Mouse (Mus musculus) hindbrain, embryonic 15.5 days (tissue): ENCODE measurements around the gene Sema4c. TPM values are rescaled to one million over a fixed set of nuclear protein-coding genes. Genes with fewer than 3 reads are reported as not detected.

Source experiments
- ATAC-seq: fragments of 200-750 bp; cut with Nextera tagmentation; 2 replicates; pipeline ENCODE4 v1.8.0; 2017; ENCODE audit warnings: low read depth, moderate number of reproducible peaks, moderate TSS enrichment; ENCODE audit not compliant: low FRiP score
- H3K27ac ChIP-seq: fragments of 300-500 bp; sonication (generic); replicated peaks from 2 replicates; pipeline ENCODE4 v1.5.1; 2015; ENCODE audit warnings: mild to moderate bottlenecking, inconsistent platforms
- H3K27me3 ChIP-seq: fragments of 300-500 bp; sonication (generic); 2 replicates; pipeline ENCODE4 v1.6.1; 2015; ENCODE audit warnings: control low read depth, inconsistent platforms
- H3K36me3 ChIP-seq: fragments of 300-500 bp; sonication (generic); 2 replicates; pipeline ENCODE4 v1.6.1; 2015; ENCODE audit warnings: control low read depth, inconsistent platforms
- H3K4me1 ChIP-seq: fragments of 300-500 bp; sonication (generic); replicated peaks from 2 replicates; pipeline ENCODE4 v1.6.1; 2015; ENCODE audit warnings: control low read depth, inconsistent platforms
- H3K4me2 ChIP-seq: fragments of 300-500 bp; sonication (generic); 2 replicates; pipeline ENCODE4 v1.6.1; 2015; ENCODE audit warnings: moderate library complexity, mild to moderate bottlenecking, inconsistent platforms
- H3K4me3 ChIP-seq: fragments of 300-500 bp; sonication (generic); 2 replicates; pipeline ENCODE4 v1.5.1; 2015; ENCODE audit warnings: mild to moderate bottlenecking, inconsistent platforms
- H3K9ac ChIP-seq: fragments of 300-500 bp; sonication (generic); 2 replicates; pipeline ENCODE4 v1.6.1; 2015; ENCODE audit warnings: inconsistent platforms
- H3K9me3 ChIP-seq: fragments of 300-500 bp; sonication (generic); 2 replicates; pipeline ENCODE4 v1.6.1; 2016; ENCODE audit warnings: control low read depth, inconsistent platforms
- WGBS: fragments of 180-500 bp; shearing (Covaris S2); methylation state at CpG from one replicate; pipeline ENCODE4 v1.1.7; 2015; 5-methylcytosine and 5-hydroxymethylcytosine counted together
- polyA plus RNA-seq: library from polyadenylated mRNA; unstranded; fragments of >200 nt; fragmentation: Nextera tagmentation; extraction: Ambion mirVana; gene quantifications from 2 replicates; pipeline ENCODE4 v1.2.1, GENCODE M21; 2015

Gene Sema4c
- 26.2 and 26.8 TPM in 2 replicates for polyA plus RNA-seq

DNA sequence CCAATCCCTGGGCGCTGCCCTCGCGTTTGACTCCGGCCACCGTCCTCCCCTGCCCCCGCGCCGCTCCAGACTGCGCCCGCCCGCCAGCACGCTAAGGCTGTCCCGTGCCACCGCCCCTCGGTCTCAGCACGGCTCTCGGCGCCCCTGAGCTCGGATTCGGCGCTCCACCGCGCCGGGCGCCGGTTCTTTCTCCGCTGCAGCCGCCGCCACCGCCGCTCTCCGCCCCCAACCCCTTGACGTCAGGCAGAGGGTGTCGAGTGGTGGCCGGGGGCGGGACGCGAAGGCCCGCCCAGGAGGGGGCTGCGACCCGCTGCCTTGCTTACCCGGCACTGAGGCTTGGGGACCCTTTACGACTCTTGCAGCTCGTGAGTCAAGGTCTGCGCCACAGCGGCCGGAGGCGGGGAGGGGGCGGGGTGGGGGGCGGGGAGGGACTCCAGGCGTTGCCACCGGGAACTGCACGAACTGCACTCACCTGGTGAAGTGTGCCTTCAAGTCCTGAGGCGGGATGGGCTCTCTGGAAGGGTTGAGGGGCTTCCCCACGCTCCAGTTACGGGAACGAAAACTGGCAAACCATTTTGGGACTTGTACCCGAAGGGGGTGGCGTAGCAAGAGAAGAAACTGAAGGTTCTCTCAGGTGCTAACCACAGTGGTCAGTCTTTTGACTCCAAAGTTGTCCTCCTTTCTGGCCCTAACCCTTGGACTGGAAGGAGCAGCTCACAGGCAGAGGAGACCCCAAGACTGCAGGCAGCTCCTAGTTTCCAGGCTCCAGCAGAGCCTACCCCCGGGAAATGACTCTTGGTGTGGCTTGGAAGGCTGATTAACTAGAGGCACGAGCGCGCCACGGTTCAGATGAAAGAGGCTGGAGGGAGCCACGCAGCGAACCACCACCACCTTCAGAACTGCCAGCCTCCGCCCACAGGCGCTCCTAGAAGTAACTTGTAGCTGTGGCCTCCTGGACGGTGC, at the start of gene Sema4c:
TSS of gene Sema4c (minus strand) at position 319 of the 963 bp plus-strand sequence.
- Histone ChIP-seq H3K9me3 (no peaks in the 10 kb centered on the region), H3K4me2 (peak within 1 kb of the TSS; percentile 79), H3K4me3 (peak within 1 kb of the TSS; percentile 78), H3K27me3 (no peaks in the 10 kb centered on the region), H3K9ac (peak within 1 kb of the TSS; percentile 99), H3K4me1 (peaks cover 38% of the 10 kb centered on the region), H3K27ac (peak within 1 kb of the TSS; percentile 99), H3K36me3 (peaks cover 12% of the 10 kb centered on the region)
- WGBS: under 1% methylated on average over 69 of the region's 69 CpGs
- ATAC-seq: peak; percentile 68

DNA sequence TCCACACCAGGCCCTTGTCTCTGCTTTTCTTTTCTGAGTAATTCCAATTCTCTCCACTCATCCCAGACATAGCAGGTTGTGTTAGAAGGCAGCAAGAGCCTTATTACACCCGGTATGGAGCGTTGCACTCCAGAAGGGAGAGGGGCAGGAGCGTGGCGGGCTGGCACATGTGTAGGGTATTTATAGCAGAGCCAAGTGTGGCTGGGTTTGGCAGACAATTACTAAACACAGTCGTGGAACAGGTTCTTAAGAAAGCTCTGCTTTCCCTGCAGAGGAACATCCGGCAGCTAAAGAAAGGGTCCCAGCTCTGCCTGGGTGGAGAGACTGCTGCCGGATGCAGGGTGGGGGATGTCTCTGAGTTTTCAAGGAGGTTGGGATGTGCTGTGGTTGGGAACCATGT, 48.8 kb upstream of the Sema4c start:
- no peak for ATAC-seq

DNA sequence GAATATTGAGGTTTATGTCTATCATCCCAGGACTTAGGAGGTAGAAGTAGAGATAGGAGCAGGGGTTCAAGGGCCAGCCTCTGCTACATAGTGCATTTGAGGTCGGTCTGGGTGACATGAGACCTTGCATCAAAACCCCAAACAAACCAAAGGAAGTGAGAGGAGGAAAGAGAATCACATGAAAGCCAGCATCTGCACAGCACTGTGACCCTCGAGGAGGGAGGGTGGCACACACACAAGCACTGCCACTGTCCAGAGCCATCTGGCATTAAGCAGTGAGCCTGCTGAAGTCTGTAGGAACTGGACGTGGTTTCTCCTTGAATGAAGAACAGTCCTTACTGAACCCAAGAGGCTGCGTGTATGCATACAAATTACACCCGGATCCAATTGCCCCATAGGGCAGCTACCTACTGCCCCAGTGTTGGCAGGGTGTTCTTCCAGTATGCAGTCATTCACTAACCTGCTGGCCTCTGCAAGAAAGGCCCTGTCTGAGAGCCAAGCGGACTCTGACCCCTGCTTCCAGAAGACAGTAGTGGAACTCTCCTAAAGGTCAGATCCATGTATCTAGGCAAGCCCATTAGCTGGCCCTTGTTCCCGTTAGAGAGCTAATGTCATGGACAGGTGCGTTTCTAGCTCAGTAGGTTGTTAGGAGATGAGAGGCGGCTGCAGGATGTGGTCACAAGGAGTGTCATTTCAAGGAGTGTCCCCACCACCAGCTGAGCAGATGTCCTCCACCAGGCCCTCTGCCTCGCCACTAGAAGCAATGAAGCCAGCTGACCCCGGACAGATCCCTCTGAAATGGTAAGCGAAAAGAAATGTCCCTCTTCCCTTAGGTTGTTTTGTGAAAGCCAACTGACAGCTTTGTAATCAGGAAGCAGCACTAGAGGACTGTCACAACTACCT, 46.4 kb upstream of the Sema4c start:
- no peaks in the 10 kb centered on the region; the same call in 1 of the 2 replicates for H3K4me1 ChIP-seq
- no peak overlapping the region for H3K27ac ChIP-seq
- H3K4me2 ChIP-seq: no peak overlapping the region
- no peaks in the 10 kb centered on the region for H3K36me3 ChIP-seq
- no peaks in the 10 kb centered on the region for H3K9me3 ChIP-seq
- H3K9ac ChIP-seq: no peak overlapping the region
- H3K27me3 ChIP-seq: 0 out of 2 replicates have a peak, but pooled peaks cover 4% of the 10 kb centered on the region
- 81% methylated on average over 12 of the region's 12 CpGs for WGBS
- no peak for ATAC-seq
- H3K4me3 ChIP-seq: no peak overlapping the region

More for the DNA sequence above, 48.8 kb upstream of the Sema4c start:
- WGBS: 67% methylated on average over 7 of the region's 7 CpGs
- H3K4me1 ChIP-seq: peaks cover 5% of the 10 kb centered on the region
- no peaks in the 10 kb centered on the region for H3K27me3 ChIP-seq
- no peaks in the 10 kb centered on the region for H3K9me3 ChIP-seq
- H3K27ac ChIP-seq: no peak overlapping the region
- H3K4me3 ChIP-seq: no peak overlapping the region
- no peak overlapping the region for H3K4me2 ChIP-seq
- no peak overlapping the region for H3K9ac ChIP-seq
- H3K36me3 ChIP-seq: no peaks in the 10 kb centered on the region

DNA sequence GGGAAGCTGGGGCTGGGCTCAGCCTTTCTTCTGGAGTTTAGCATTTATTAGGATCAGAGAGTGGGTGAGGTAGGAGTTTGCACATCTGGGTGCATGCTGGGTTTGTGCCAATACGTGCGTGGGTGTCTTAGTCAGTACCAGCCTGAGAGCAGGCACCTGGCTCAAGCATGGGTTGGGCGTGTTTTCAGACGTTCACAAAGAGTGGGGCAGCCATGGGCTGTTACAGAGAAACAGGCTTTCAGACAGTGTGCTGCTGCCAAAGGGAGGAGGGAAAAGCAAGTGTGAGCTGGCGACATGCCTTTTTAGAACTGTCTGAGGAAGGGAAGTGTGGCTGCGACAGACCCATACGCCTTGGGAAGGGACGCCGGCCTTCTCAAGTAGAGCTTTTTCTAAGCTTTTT, 45.2 kb upstream of the Sema4c start:
- WGBS: 59% methylated on average over 9 of the region's 9 CpGs
- peak overlapping the region; percentile 34; the same call in 1 of the 2 replicates for H3K27ac ChIP-seq
- H3K4me3 ChIP-seq: no peak overlapping the region
- H3K9ac ChIP-seq: no peak overlapping the region
- 0 out of 2 replicates have a peak, but pooled peaks cover 4% of the 10 kb centered on the region for H3K27me3 ChIP-seq
- no peak overlapping the region for H3K4me2 ChIP-seq
- no peaks in the 10 kb centered on the region for H3K9me3 ChIP-seq
- no peaks in the 10 kb centered on the region; the same call in 1 of the 2 replicates for H3K4me1 ChIP-seq
- ATAC-seq: peak; percentile 67
- no peaks in the 10 kb centered on the region for H3K36me3 ChIP-seq

DNA sequence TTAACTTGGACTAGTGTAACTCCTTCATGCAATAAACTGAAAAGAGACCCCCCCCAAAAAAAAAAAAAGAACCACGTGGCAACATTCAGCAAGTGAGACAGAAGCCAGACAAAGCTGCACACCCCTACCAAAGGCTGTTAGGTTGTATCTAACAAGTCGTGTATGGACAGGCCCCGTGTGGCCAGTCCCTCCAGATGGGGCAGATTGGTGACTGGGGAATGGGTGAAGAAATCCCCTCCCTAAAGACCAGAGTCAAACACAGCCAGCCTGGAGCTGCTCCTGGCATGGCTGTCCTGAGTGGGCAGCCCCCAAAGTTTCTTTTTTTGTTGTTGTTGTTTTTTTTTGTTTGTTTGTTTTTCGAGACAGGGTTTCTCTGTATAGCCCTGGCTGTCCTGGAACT, 44.1 kb upstream of the Sema4c start:
- H3K36me3 ChIP-seq: no peaks in the 10 kb centered on the region
- H3K4me1 ChIP-seq: no peaks in the 10 kb centered on the region; the same call in 1 of the 2 replicates
- H3K9me3 ChIP-seq: no peaks in the 10 kb centered on the region
- ATAC-seq: no peak
- WGBS: 73% methylated on average over 4 of the region's 4 CpGs
- no peak overlapping the region for H3K4me3 ChIP-seq
- no peak overlapping the region for H3K9ac ChIP-seq
- 0 out of 2 replicates have a peak, but pooled peaks cover 4% of the 10 kb centered on the region for H3K27me3 ChIP-seq
- no peak overlapping the region for H3K27ac ChIP-seq
- H3K4me2 ChIP-seq: no peak overlapping the region

DNA sequence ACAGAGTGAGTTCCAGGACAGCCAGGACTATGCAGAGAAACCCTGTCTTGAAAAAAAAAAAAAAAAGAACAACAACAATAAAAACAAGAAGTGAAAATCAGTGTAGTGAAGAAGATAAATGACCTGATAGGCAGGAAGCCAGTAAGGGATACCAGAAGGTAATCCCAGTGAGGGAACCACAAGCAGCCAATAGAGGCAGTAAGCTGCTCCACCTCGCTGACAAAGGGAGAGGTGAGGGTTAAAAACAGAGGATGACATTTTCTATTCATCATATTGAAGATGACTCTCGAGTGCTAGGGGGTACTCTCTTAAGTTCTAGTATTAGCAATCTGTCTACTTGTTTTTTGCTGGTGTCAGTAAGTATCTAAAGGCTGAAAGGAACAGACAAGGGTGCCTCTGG, 40.3 kb upstream of the Sema4c start:
- Histone ChIP-seq H3K4me3 (no peak overlapping the region), H3K27ac (no peak overlapping the region), H3K4me2 (no peak overlapping the region), H3K36me3 (no peaks in the 10 kb centered on the region), H3K27me3 (0 out of 2 replicates have a peak, but pooled peaks cover 4% of the 10 kb centered on the region), H3K9ac (no peak overlapping the region), H3K9me3 (no peaks in the 10 kb centered on the region), H3K4me1 (peaks cover 12% of the 10 kb centered on the region)
- 65% methylated on average over 2 of the region's 2 CpGs for WGBS
- ATAC-seq: no peak

GRCm38 (mm10) chr1:36596114-36596513, 38.0 kb upstream of the Sema4c start:
- peak; percentile 88 for ATAC-seq
- Histone ChIP-seq H3K4me1 (peaks cover 12% of the 10 kb centered on the region), H3K36me3 (no peaks in the 10 kb centered on the region), H3K9ac (no peak overlapping the region), H3K9me3 (no peaks in the 10 kb centered on the region), H3K27me3 (0 out of 2 replicates have a peak, but pooled peaks cover 4% of the 10 kb centered on the region), H3K4me3 (no peak overlapping the region), H3K4me2 (peak overlapping the region; percentile 17; the same call in 1 of the 2 replicates), H3K27ac (peak overlapping the region; percentile 77)
- 8% methylated on average over 4 of the region's 4 CpGs for WGBS

- Histone ChIP-seq H3K9ac (no peak overlapping the region), H3K4me3 (no peak overlapping the region), H3K4me1 (peaks cover 16% of the 10 kb centered on the region), H3K27ac (peak overlapping the region; percentile 77), H3K4me2 (no peak overlapping the region), H3K36me3 (no peaks in the 10 kb centered on the region), H3K27me3 (no peaks in the 10 kb centered on the region), H3K9me3 (no peaks in the 10 kb centered on the region)
- 47% methylated on average over 10 of the region's 10 CpGs for WGBS
- peak; percentile 60; the same call in 1 of the 2 replicates for ATAC-seq
These were observed 37.2 kb upstream of the Sema4c start for GRCm38 (mm10) chr1:36595167-36595931.

GRCm38 (mm10) chr1:36593099-36593498, 35.0 kb upstream of the Sema4c start:
- Histone ChIP-seq H3K4me1 (peaks cover 38% of the 10 kb centered on the region), H3K4me2 (no peak overlapping the region), H3K9ac (no peak overlapping the region), H3K27ac (no peak overlapping the region), H3K9me3 (no peaks in the 10 kb centered on the region), H3K27me3 (no peaks in the 10 kb centered on the region), H3K4me3 (no peak overlapping the region), H3K36me3 (no peaks in the 10 kb centered on the region)
- ATAC-seq: no peak
- 8% methylated on average over 1 of the region's 1 CpGs for WGBS

DNA sequence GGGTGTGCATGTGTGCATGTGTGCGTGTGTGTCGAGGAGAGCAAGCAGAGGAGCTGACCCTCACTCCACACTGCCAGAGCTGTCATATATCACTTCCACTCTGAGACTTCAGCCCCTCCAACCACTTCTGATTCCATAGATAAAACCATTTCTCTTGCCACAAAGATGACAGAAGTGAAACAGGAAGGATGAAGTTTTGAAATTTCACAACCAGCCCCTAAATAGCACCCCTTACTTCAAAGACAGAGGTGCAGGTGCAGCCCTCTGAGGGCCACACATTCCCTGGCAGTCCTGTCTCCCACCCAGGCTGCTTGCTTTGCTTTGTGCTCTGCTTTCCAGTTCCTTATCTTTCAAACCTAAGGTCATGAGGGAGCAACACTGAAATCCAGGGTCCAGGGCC, 33.3 kb upstream of the Sema4c start:
- H3K4me1 ChIP-seq: peaks cover 38% of the 10 kb centered on the region
- no peaks in the 10 kb centered on the region for H3K27me3 ChIP-seq
- no peaks in the 10 kb centered on the region for H3K9me3 ChIP-seq
- H3K36me3 ChIP-seq: no peaks in the 10 kb centered on the region
- no peak overlapping the region for H3K9ac ChIP-seq
- ATAC-seq: no peak
- 90% methylated on average over 2 of the region's 2 CpGs for WGBS
- no peak overlapping the region for H3K4me3 ChIP-seq
- H3K27ac ChIP-seq: no peak overlapping the region
- no peak overlapping the region for H3K4me2 ChIP-seq

DNA sequence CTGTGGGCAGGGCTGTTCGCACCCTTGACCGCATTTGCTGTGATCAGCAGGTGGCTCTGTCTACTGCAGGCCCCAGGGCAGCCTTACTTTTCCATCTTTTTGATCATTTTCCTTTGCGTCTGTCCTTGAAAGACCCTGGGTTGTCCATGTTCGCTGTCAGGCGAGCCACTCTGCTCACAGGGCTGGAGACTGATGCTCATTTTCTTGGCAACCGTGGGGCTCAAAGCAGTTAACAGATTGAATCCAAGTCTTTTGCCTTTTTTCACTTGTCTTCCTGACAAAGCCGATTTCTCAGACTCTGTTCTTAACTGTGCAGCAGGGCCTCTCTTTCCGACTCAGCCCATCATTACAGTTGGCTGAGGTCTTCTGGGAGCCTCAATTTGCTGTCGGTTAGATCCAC, 32.5 kb upstream of the Sema4c start:
- H3K4me3 ChIP-seq: no peak overlapping the region
- no peak for ATAC-seq
- 59% methylated on average over 9 of the region's 9 CpGs for WGBS
- H3K27me3 ChIP-seq: no peaks in the 10 kb centered on the region
- H3K36me3 ChIP-seq: no peaks in the 10 kb centered on the region
- no peak overlapping the region for H3K9ac ChIP-seq
- H3K9me3 ChIP-seq: no peaks in the 10 kb centered on the region
- H3K4me1 ChIP-seq: peaks cover 33% of the 10 kb centered on the region
- H3K4me2 ChIP-seq: no peak overlapping the region
- H3K27ac ChIP-seq: no peak overlapping the region
